Mouse (Mus musculus) kidney, adult 2 months (tissue): ENCODE measurements around the gene Tekt3.

Source experiments
- CTCF ChIP-seq: fragments of 200-500 bp; conservative IDR thresholded peaks from 2 replicates; pipeline ENCODE4 v1.5.1; 2011; ENCODE audit warnings: low read depth, mild to moderate bottlenecking, control low read depth, low read length, moderate library complexity, mixed read lengths; ENCODE audit not compliant: insufficient read depth, insufficient read length
- POLR2A ChIP-seq: fragments of 200-500 bp; IDR thresholded peaks from one replicate; pipeline ENCODE4 v1.6.1; 2011; ENCODE audit warnings: low read depth, low read length, control low read depth

DNA sequence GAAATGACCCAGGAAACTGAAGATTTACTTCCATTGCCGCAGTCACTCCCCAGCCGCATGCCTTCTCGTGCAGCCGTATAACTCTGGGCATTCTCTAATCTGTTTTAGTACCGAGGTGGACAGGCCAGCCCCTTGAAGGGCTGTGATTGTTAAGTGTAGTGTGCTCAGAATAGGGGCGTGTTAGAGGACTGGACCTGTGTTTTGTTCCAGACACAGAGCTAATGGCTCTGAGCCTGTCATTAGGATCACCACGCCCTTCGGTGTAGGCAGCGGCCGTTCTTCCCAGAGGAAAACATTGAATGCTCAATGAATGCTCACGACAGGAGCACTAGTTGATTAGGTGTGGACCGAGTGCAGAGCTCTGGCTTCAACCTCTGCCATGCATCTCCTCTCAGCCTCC is 68.4 kb downstream of the Tekt3 start:
- TF ChIP-seq POLR2A (no peak), CTCF (no peak)
